Mouse (Mus musculus): Measurements from ENCODE around the gene Atxn7l3. TPM values are rescaled to one million over a fixed set of nuclear protein-coding genes. Genes with fewer than 3 reads are reported as not detected.

Atxn7l3 gene
- polyA plus RNA-seq, 1 experiment = 89.9 TPM

DNA sequence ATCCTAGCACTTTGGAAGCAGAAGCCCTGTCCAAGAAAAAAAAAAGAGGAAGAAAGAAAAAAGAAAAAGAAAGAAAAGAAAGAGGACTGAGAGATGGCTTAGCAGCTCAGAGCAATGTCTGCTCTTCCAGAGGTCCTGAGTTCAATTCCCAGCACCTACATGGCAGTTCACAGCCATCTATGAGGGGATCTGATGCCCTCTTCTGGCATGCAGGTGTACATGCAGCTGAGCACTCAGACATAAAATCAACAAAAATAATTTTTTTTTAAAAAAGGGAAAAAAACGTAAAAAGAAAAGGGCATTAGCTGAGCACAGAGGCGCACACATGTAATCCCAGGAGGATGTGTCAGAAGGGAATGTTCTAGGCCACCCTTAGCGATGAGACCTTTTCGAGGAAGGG lies 49.6 kb downstream of the Atxn7l3 start:
- Histone ChIP-seq H3K36me3 (ENCODE audit: control insufficient read depth, insufficient read depth, low read length) (no peaks in the 10 kb centered on the region), H3K27ac (ENCODE audit: control insufficient read depth, insufficient read depth, low read length) (no peak overlapping the region), H3K27me3 (ENCODE audit: control insufficient read depth, insufficient read depth, low read length) (peaks cover 4% of the 10 kb centered on the region; the same call in 1 of the 2 replicates), H3K4me3 (ENCODE audit: control insufficient read depth, insufficient read depth, low read length) (no peak overlapping the region), H3K4me1 (replicated peaks; ENCODE audit: control insufficient read depth, insufficient read depth, low read length) (peaks cover 16% of the 10 kb centered on the region)
- TF ChIP-seq POLR2A (IDR thresholded peaks at IDR 0.05; ENCODE audit: control insufficient read depth, extremely low read depth, insufficient read depth, low read length, poor library complexity) (no peak), CTCF (IDR thresholded peaks at IDR 0.05; ENCODE audit: borderline replicate concordance, control insufficient read depth, extremely low read depth, insufficient read depth, low read length, poor library complexity) (no peak)
- no peak for DNase-seq
- WGBS = 93% methylated on average over 4 of the region's 4 CpGs

GRCm38 (mm10) chr11:102246273-102246635 lies 50.2 kb downstream of the Atxn7l3 start:
- Histone ChIP-seq H3K36me3 (ENCODE audit: control insufficient read depth, insufficient read depth, low read length) (no peaks in the 10 kb centered on the region), H3K27me3 (ENCODE audit: control insufficient read depth, insufficient read depth, low read length) (peaks cover 4% of the 10 kb centered on the region; the same call in 1 of the 2 replicates), H3K4me3 (ENCODE audit: control insufficient read depth, insufficient read depth, low read length) (no peak overlapping the region), H3K27ac (ENCODE audit: control insufficient read depth, insufficient read depth, low read length) (no peak overlapping the region), H3K4me1 (replicated peaks; ENCODE audit: control insufficient read depth, insufficient read depth, low read length) (peaks cover 16% of the 10 kb centered on the region)
- TF ChIP-seq CTCF (IDR thresholded peaks at IDR 0.05; ENCODE audit: borderline replicate concordance, control insufficient read depth, extremely low read depth, insufficient read depth, low read length, poor library complexity) (no peak), POLR2A (IDR thresholded peaks at IDR 0.05; ENCODE audit: control insufficient read depth, extremely low read depth, insufficient read depth, low read length, poor library complexity) (no peak)
- DNase-seq = no peak
- WGBS = 90% methylated on average over 6 of the region's 6 CpGs

DNA sequence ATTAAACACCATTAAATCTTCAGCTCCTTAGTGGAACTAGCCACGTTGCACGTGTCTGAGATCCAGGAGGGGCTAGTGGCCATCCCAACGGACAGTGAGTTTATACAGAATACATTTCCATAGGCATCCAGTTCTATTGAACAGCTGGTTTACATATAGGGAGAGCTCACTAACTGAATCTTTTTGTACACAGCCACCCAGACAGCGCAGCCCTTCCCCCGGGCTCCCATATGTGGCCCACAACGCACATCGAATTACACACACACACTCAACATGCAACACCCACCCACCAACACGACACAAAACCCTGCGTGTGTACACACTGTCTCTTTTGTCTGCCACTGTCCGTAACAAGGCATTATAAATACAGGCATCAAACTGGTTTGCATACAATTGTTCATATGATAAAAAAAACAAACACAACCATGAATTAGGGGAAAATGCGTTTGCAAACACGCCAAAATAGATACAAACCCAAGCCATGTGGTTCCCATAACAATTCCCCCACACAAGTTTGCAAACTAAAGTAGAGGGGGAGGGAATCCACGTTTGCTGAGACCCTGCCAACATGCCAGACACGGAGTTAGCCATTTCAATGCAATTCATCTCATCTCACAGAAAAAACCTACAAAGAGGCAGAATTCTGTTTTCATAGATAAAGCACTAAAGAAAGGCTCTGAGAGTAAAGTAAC lies 50.7 kb downstream of the Atxn7l3 start:
- Histone ChIP-seq H3K27ac (ENCODE audit: control insufficient read depth, insufficient read depth, low read length) (no peak overlapping the region), H3K4me3 (ENCODE audit: control insufficient read depth, insufficient read depth, low read length) (no peak overlapping the region), H3K36me3 (ENCODE audit: control insufficient read depth, insufficient read depth, low read length) (no peaks in the 10 kb centered on the region), H3K4me1 (replicated peaks; ENCODE audit: control insufficient read depth, insufficient read depth, low read length) (peaks cover 16% of the 10 kb centered on the region), H3K27me3 (ENCODE audit: control insufficient read depth, insufficient read depth, low read length) (peaks cover 4% of the 10 kb centered on the region; the same call in 1 of the 2 replicates)
- 74% methylated on average over 14 of the region's 14 CpGs for WGBS
- TF ChIP-seq POLR2A (IDR thresholded peaks at IDR 0.05; ENCODE audit: control insufficient read depth, extremely low read depth, insufficient read depth, low read length, poor library complexity) (no peak), CTCF (IDR thresholded peaks at IDR 0.05; ENCODE audit: borderline replicate concordance, control insufficient read depth, extremely low read depth, insufficient read depth, low read length, poor library complexity) (no peak)
- DNase-seq = no peak

- Histone ChIP-seq H3K36me3 (ENCODE audit: control insufficient read depth, insufficient read depth, low read length) (no peaks in the 10 kb centered on the region), H3K4me3 (ENCODE audit: control insufficient read depth, insufficient read depth, low read length) (no peak overlapping the region), H3K4me1 (replicated peaks; ENCODE audit: control insufficient read depth, insufficient read depth, low read length) (peaks cover 16% of the 10 kb centered on the region), H3K27me3 (ENCODE audit: control insufficient read depth, insufficient read depth, low read length) (peaks cover 4% of the 10 kb centered on the region; the same call in 1 of the 2 replicates), H3K27ac (ENCODE audit: control insufficient read depth, insufficient read depth, low read length) (no peak overlapping the region)
- DNase-seq = no peak
- no peak for TF ChIP-seq POLR2A (IDR thresholded peaks at IDR 0.05; ENCODE audit: control insufficient read depth, extremely low read depth, insufficient read depth, low read length, poor library complexity)
- TF ChIP-seq CTCF (IDR thresholded peaks at IDR 0.05; ENCODE audit: borderline replicate concordance, control insufficient read depth, extremely low read depth, insufficient read depth, low read length, poor library complexity) = no peak
- WGBS = 3% methylated on average over 32 of the region's 32 CpGs
Measured at GRCm38 (mm10) chr11:102244926-102245449, 51.4 kb downstream of the Atxn7l3 start.

DNA sequence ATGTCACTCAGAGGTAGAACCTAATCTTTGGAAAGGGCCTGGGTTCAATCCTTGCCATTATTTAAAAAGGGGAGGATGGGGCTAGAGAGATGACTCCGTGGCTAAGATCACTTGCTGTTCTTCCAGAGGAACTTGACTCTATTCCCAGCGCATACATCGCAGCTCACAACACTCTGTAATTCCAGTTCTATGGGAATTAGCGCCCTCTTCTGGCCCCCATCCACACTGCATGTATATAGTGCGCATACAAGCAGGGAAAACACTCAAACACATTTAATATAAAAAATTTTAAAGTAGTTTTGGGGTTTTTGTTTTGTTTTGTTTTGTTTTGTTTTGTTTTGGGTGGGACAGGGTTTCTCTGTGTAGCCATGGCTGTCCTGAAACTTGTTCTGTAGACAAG lies 54.6 kb downstream of the Atxn7l3 start:
- TF ChIP-seq CTCF (IDR thresholded peaks at IDR 0.05; ENCODE audit: borderline replicate concordance, control insufficient read depth, extremely low read depth, insufficient read depth, low read length, poor library complexity) (no peak), POLR2A (IDR thresholded peaks at IDR 0.05; ENCODE audit: control insufficient read depth, extremely low read depth, insufficient read depth, low read length, poor library complexity) (no peak)
- DNase-seq = no peak
- peaks cover 5% of the 10 kb centered on the region; the same call in 1 of the 2 replicates for H3K4me1 ChIP-seq (replicated peaks; ENCODE audit: control insufficient read depth, insufficient read depth, low read length)
- no peaks in the 10 kb centered on the region for H3K36me3 ChIP-seq (ENCODE audit: control insufficient read depth, insufficient read depth, low read length)
- WGBS = 65% methylated on average over 5 of the region's 5 CpGs
- no peak overlapping the region for H3K27ac ChIP-seq (ENCODE audit: control insufficient read depth, insufficient read depth, low read length)
- peaks cover 4% of the 10 kb centered on the region; the same call in 1 of the 2 replicates for H3K27me3 ChIP-seq (ENCODE audit: control insufficient read depth, insufficient read depth, low read length)
- H3K4me3 ChIP-seq (ENCODE audit: control insufficient read depth, insufficient read depth, low read length) = no peak overlapping the region

GRCm38 (mm10) chr11:102241246-102241645 lies 55.2 kb downstream of the Atxn7l3 start:
- H3K36me3 ChIP-seq (ENCODE audit: control insufficient read depth, insufficient read depth, low read length) = no peaks in the 10 kb centered on the region
- TF ChIP-seq POLR2A (IDR thresholded peaks at IDR 0.05; ENCODE audit: control insufficient read depth, extremely low read depth, insufficient read depth, low read length, poor library complexity) (no peak), CTCF (IDR thresholded peaks at IDR 0.05; ENCODE audit: borderline replicate concordance, control insufficient read depth, extremely low read depth, insufficient read depth, low read length, poor library complexity) (no peak)
- H3K27ac ChIP-seq (ENCODE audit: control insufficient read depth, insufficient read depth, low read length) = no peak overlapping the region
- no peak for DNase-seq
- H3K27me3 ChIP-seq (ENCODE audit: control insufficient read depth, insufficient read depth, low read length) = peaks cover 4% of the 10 kb centered on the region; the same call in 1 of the 2 replicates
- no peak overlapping the region for H3K4me3 ChIP-seq (ENCODE audit: control insufficient read depth, insufficient read depth, low read length)
- peaks cover 5% of the 10 kb centered on the region; the same call in 1 of the 2 replicates for H3K4me1 ChIP-seq (replicated peaks; ENCODE audit: control insufficient read depth, insufficient read depth, low read length)
- WGBS = 93% methylated on average over 5 of the region's 5 CpGs

Measured in thymus, adult 2 months (tissue).